Mouse (Mus musculus) fat pad, adult 2 months (tissue): ENCODE measurements at regions not wholly inside any gene's neighbourhood (a gene's known extent, or its start where the extent isn't known, plus 50 kb on each side); places are given as distances from the start of the nearest gene placed in this dataset.

Experiments used
- DNase-seq: peaks from one replicate; pipeline ENCODE4 v3.0.0-alpha.2; 2011; ENCODE audit warnings: low read depth, low spot score; ENCODE audit errors: extremely low read depth

- DNase-seq, result no peak
These were observed 134.6 kb downstream of the Gm11011 start for GRCm38 (mm10) chr2:169452956-169453355.

GRCm38 (mm10) chr2:169450801-169451200, 136.7 kb downstream of the Gm11011 start:
- DNase-seq, result no peak

- no peak for DNase-seq
These were observed 139.9 kb downstream of the Gm11011 start for GRCm38 (mm10) chr2:169447495-169448280.

GRCm38 (mm10) chr2:169445877-169446276, 141.7 kb downstream of the Gm11011 start:
- no peak for DNase-seq

GRCm38 (mm10) chr2:169445371-169445770, 142.2 kb downstream of the Gm11011 start:
- DNase-seq, result no peak

GRCm38 (mm10) chr2:169443271-169443670, 144.3 kb downstream of the Gm11011 start:
- no peak for DNase-seq

GRCm38 (mm10) chr2:169431516-169431915, 156.0 kb downstream of the Gm11011 start:
- DNase-seq, result no peak

- DNase-seq, result no peak
These were observed 158.1 kb downstream of the Gm11011 start for GRCm38 (mm10) chr2:169429411-169429810.

GRCm38 (mm10) chr2:169424166-169424920, 163.2 kb downstream of the Gm11011 start:
- no peak for DNase-seq

- DNase-seq, result no peak
These were observed 175.2 kb downstream of the Gm11011 start for GRCm38 (mm10) chr2:169412361-169412760.

- DNase-seq, result no peak
These were observed 177.5 kb downstream of the Gm11011 start for GRCm38 (mm10) chr2:169410080-169410479.

GRCm38 (mm10) chr2:169404908-169405690, 182.4 kb downstream of the Gm11011 start:
- DNase-seq, result no peak

GRCm38 (mm10) chr2:169397758-169398157, 189.8 kb downstream of the Gm11011 start:
- DNase-seq, result no peak

- peak; percentile 51 for DNase-seq
These were observed 190.5 kb downstream of the Gm11011 start for GRCm38 (mm10) chr2:169397013-169397412.

GRCm38 (mm10) chr2:169396294-169396693, 191.3 kb downstream of the Gm11011 start:
- DNase-seq, result no peak

- no peak for DNase-seq
These were observed 197.9 kb downstream of the Gm11011 start for GRCm38 (mm10) chr2:169389611-169390010.

GRCm38 (mm10) chr2:169388569-169388968, 199.0 kb downstream of the Gm11011 start:
- DNase-seq, result no peak

- no peak for DNase-seq
These were observed 199.6 kb downstream of the Gm11011 start for GRCm38 (mm10) chr2:169387765-169388518.

- no peak for DNase-seq
These were observed 203.8 kb downstream of the Gm11011 start for GRCm38 (mm10) chr2:169383701-169384100.

GRCm38 (mm10) chr2:169373069-169373468, 214.5 kb downstream of the Gm11011 start:
- no peak for DNase-seq

- no peak for DNase-seq
These were observed 222.5 kb downstream of the Gm11011 start for GRCm38 (mm10) chr2:169365046-169365445.
